ENCODE assay signal across 21 mouse cellular contexts in genomic region chr12:16580306-16580705, GRCm38 (mm10). TPM values are rescaled to one million over a fixed set of nuclear protein-coding genes. Genes with fewer than 3 reads are reported as not detected.
DNase-seq lines count a peak whose midpoint lies in the region; ATAC-seq and TF ChIP-seq lines count a peak whose summit lies in the region.
"Had no signal": no experiment of that assay in that cellular context is flagged by ENCODE, and none has a peak within 500 bp of the region (broad histone marks: within the 10 kb centered on the region; RNA-seq: fewer than 3 reads in every experiment).

No protein-coding gene starts in this region.

- WGBS in hindbrain, embryonic 13.5 days: 62% methylated on average over 9 of the region's 9 CpGs
- WGBS in hindbrain, embryonic 12.5 days: 60% methylated on average over 9 of the region's 9 CpGs
- WGBS in liver, adult 2 months: 77% methylated on average over 9 of the region's 9 CpGs

- no peak for TF ChIP-seq POLR2A in liver, adult 2 months (IDR thresholded peaks at IDR 0.05; ENCODE audit: extremely low read depth, insufficient read depth, low read length)

- no peaks in the 10 kb centered on the region for H3K9me3 ChIP-seq in hindbrain, embryonic 13.5 days
- no peaks in the 10 kb centered on the region for H3K9me3 ChIP-seq in hindbrain, embryonic 12.5 days (replicated peaks)
- H3K9me3 ChIP-seq: embryonic facial prominence, embryonic 12.5 days; hindbrain, embryonic 15.5 days; limb, embryonic 13.5 days had no signal

- ATAC-seq in hindbrain, embryonic 13.5 days (ENCODE audit: low FRiP score): no peak
- ATAC-seq in hindbrain, embryonic 12.5 days (ENCODE audit: low FRiP score): no peak
- peak; percentile 24 for ATAC-seq in common myeloid progenitor, adult 5-6 weeks (replicated peaks; ENCODE audit: low read depth, poor library complexity, severe bottlenecking)
- peak; percentile 23 for ATAC-seq in megakaryocyte, adult 5-6 weeks (ENCODE audit: poor library complexity, severe bottlenecking)
- ATAC-seq: forebrain, postnatal 0 days; lung, postnatal 0 days had no signal

- H3K27ac ChIP-seq in hindbrain, embryonic 13.5 days: peak overlapping the region; percentile 32; the same call in 1 of the 2 replicates
- H3K27ac ChIP-seq in hindbrain, embryonic 12.5 days: no peak overlapping the region
- H3K27ac ChIP-seq in liver, adult 2 months (replicated peaks; ENCODE audit: insufficient read depth, low read depth, low read length): no peak overlapping the region; the same call in 1 of the 2 replicates
- H3K27ac ChIP-seq: embryonic facial prominence, embryonic 12.5 days; heart, adult 2 months; hindbrain, embryonic 15.5 days; left cerebral cortex, adult 2 months; limb, embryonic 13.5 days had no signal

- no peak overlapping the region for H3K4me2 ChIP-seq in hindbrain, embryonic 13.5 days
- H3K4me2 ChIP-seq in hindbrain, embryonic 12.5 days (replicated peaks): no peak overlapping the region
- H3K4me2 ChIP-seq: embryonic facial prominence, embryonic 12.5 days; hindbrain, embryonic 15.5 days; limb, embryonic 13.5 days; midbrain, embryonic 11.5 days had no signal

- H3K4me3 ChIP-seq in hindbrain, embryonic 13.5 days: no peak overlapping the region
- no peak overlapping the region for H3K4me3 ChIP-seq in hindbrain, embryonic 12.5 days
- no peak overlapping the region; the same call in 1 of the 2 replicates for H3K4me3 ChIP-seq in liver, adult 2 months (ENCODE audit: insufficient read depth, low read depth, low read length)
- H3K4me3 ChIP-seq: embryonic facial prominence, embryonic 12.5 days; heart, adult 2 months; hindbrain, embryonic 15.5 days; left cerebral cortex, adult 2 months; limb, embryonic 13.5 days had no signal

- peaks cover 29% of the 10 kb centered on the region for H3K79me2 ChIP-seq in liver, adult 2 months (ENCODE audit: control insufficient read depth, insufficient read depth, low read length)

- DNase-seq in liver, adult 2 months (ENCODE audit: extremely low read depth, low read depth, low spot score): peak; percentile 14
- no peak for DNase-seq in adrenal gland, postnatal 36 days
- DNase-seq in layer of hippocampus, postnatal 10 days (ENCODE audit: low spot score in 2 of 2): no peak
- no peak for DNase-seq in right cerebral cortex, adult 2 months (ENCODE audit: low spot score in 2 of 2)
- DNase-seq: adrenal gland, adult 8-10 months; cerebellum, adult 8-10 months; forebrain, postnatal 0 days; heart, adult 2 months; kidney, adult 9 months; right cerebral cortex, postnatal 4 days; thymus, adult 2 months had no signal

- no peak for TF ChIP-seq CTCF in liver, adult 2 months (IDR thresholded peaks at IDR 0.05; ENCODE audit: low read depth, low read length)

- no peaks in the 10 kb centered on the region for H3K27me3 ChIP-seq in hindbrain, embryonic 13.5 days
- H3K27me3 ChIP-seq in hindbrain, embryonic 12.5 days: no peaks in the 10 kb centered on the region
- no peaks in the 10 kb centered on the region for H3K27me3 ChIP-seq in liver, adult 2 months (ENCODE audit: control insufficient read depth, insufficient read depth, low read length)
- H3K27me3 ChIP-seq: embryonic facial prominence, embryonic 12.5 days; hindbrain, embryonic 15.5 days; limb, embryonic 13.5 days had no signal

- peaks cover 50% of the 10 kb centered on the region for H3K36me3 ChIP-seq in hindbrain, embryonic 13.5 days
- H3K36me3 ChIP-seq in hindbrain, embryonic 12.5 days: peaks cover 38% of the 10 kb centered on the region
- peaks cover 86% of the 10 kb centered on the region for H3K36me3 ChIP-seq in liver, adult 2 months (ENCODE audit: control insufficient read depth, insufficient read depth, low read length)

- H3K4me1 ChIP-seq in hindbrain, embryonic 13.5 days (replicated peaks): peaks cover 60% of the 10 kb centered on the region
- peaks cover 23% of the 10 kb centered on the region for H3K4me1 ChIP-seq in hindbrain, embryonic 12.5 days
- peaks cover 37% of the 10 kb centered on the region for H3K4me1 ChIP-seq in liver, adult 2 months (ENCODE audit: control insufficient read depth, insufficient read depth, low read length)

- H3K9ac ChIP-seq in hindbrain, embryonic 13.5 days: peak overlapping the region; percentile 39; the same call in 1 of the 2 replicates
- H3K9ac ChIP-seq in hindbrain, embryonic 12.5 days: no peak overlapping the region
- H3K9ac ChIP-seq in liver, adult 2 months (ENCODE audit: low read depth, low read length): peak overlapping the region; percentile 63
- H3K9ac ChIP-seq: embryonic facial prominence, embryonic 12.5 days; forebrain, postnatal 0 days; hindbrain, embryonic 15.5 days; limb, embryonic 13.5 days had no signal

RNA-seq across cellular contexts. Expression of gene Lpin1, which starts 30.5 kb away (rescaled TPM):
- 18.3 and 19.9 TPM in 2 replicates for polyA plus RNA-seq in hindbrain, embryonic 13.5 days (2015; fragmentation: Nextera tagmentation; extraction: Ambion mirVana)
- polyA plus RNA-seq in hindbrain, embryonic 12.5 days (2016; fragmentation: Nextera tagmentation; extraction: Ambion mirVana): 17.1 and 19.0 TPM in 2 replicates
- total RNA-seq in common myeloid progenitor, adult 5-6 weeks (2017): 11.6 and 15.3 TPM in 2 replicates
- 85.8 and 118 TPM in 2 replicates for total RNA-seq in liver, adult 2 months (2014; rRNA removed)
- polyA plus RNA-seq in liver, adult 2 months (2012; rRNA removed): 11.9 and 19.8 TPM in 2 replicates
- total RNA-seq in megakaryocyte, adult 5-6 weeks (2015): 6.0 and 11.7 TPM in 2 replicates
- total RNA-seq in megakaryocyte, adult 5-6 weeks (2017): 6.3 and 6.6 TPM in 2 replicates
- total RNA-seq in adrenal gland, postnatal 36 days (2021): 100 to 1,000 TPM in 1 of 2 experiments, 10 to 100 TPM in 1; 71.8 to 110 TPM
- 10 to 100 TPM; 17.7 to 20.9 TPM for total RNA-seq in layer of hippocampus, postnatal 10 days (2021)

Comparison
In these comparisons a context has a peak if more than half of its experiments do, and no peak if none do; other contexts are left out.
1. ATAC-seq: peak in common myeloid progenitor, adult 5-6 weeks (single experiment) and megakaryocyte, adult 5-6 weeks (single experiment); none in hindbrain, embryonic 13.5 days (single experiment) and hindbrain, embryonic 12.5 days (single experiment).